Mouse (Mus musculus): ENCODE measurements around the gene Nsg1. TPM values are rescaled to one million over a fixed set of nuclear protein-coding genes. Genes with fewer than 3 reads are reported as not detected.

Gene Nsg1
- polyA plus RNA-seq, 1 experiment from 2014 or later: 1.6 TPM

DNA sequence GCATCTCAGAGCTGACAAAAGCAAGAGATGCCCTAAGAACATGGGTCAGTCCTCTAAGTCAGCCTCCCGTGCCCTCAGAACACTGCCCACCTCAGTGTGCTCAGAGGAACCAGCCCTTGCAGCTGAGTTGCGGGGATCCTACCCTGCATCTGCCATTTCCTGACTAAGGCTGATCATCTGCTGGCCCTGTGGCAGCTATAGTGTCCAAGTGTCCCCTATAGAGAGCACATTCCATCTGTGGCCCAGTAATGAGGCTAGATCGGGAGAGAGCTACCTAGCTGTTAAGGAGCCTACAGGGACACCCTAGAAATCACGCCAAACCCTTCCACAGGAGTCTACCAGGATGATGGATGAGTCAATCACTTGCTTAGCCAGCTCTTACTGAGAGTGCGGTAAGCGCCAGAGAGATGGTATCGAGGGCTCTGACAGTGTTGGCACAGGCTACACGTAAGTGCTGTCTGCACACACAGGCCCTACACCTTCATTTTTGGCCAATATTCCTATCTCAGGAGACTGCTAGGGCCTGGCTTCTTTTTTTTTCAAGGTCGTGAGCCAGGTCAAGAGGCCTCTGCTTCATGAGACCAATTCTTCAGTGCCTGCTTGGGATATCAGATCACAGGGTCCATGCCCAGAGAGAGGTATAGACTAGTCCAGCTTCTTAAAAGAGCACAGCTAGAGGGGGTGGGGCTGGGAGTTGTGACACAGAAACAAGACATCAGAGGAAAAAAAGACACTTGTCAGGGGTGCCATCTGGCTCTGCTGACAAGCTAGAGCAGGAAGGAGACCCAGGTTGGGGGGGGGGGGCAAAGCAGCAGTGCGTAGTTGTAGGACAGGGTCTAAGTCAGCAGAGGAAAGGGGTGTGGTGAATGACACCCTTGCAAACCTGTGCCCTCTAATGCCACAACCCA is 7.3 kb downstream of the Nsg1 start:
- H3K9me3 ChIP-seq (replicated peaks; ENCODE audit: control insufficient read depth, low read length): no peaks in the 10 kb centered on the region
- H3K4me2 ChIP-seq (ENCODE audit: low read depth, low read length): no peak overlapping the region
- ATAC-seq (ENCODE audit: low read depth): no peak
- WGBS (ENCODE audit: insufficient replicate concordance): 66% methylated on average over 10 of the region's 10 CpGs
- H3K27ac ChIP-seq (ENCODE audit: low read length): no peak overlapping the region
- H3K4me3 ChIP-seq (ENCODE audit: low read depth, low read length): no peak overlapping the region
- no peaks in the 10 kb centered on the region for H3K4me1 ChIP-seq (ENCODE audit: control insufficient read depth, low read depth, low read length)
- peaks cover 4% of the 10 kb centered on the region for H3K27me3 ChIP-seq (ENCODE audit: control insufficient read depth, insufficient read depth, low read depth, low read length)
- H3K9ac ChIP-seq (ENCODE audit: low read depth, low read length): no peak overlapping the region
- H3K36me3 ChIP-seq (ENCODE audit: control insufficient read depth, insufficient read depth): no peaks in the 10 kb centered on the region

DNA sequence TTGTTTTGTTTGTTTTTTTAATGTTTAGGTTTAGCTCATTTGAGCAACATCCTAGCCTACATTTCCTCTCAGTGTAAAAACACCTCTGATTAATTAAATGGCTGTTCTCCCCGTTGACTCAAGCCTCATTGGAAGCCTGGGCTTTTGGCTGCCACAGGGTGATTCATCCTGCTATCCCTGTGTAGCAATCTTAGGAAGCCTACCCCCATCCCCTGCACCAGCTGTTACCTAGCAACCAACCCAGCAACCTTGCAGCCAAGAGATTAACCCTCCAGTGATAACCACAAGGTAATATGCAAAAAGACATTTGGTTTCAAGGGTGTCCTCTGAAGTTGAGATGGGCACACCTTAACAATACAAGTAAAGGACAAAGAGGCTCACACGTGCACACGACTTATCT is 8.4 kb downstream of the Nsg1 start:
- Histone ChIP-seq H3K4me3 (ENCODE audit: low read depth, low read length) (no peak overlapping the region), H3K36me3 (ENCODE audit: control insufficient read depth, insufficient read depth) (no peaks in the 10 kb centered on the region), H3K27me3 (ENCODE audit: control insufficient read depth, insufficient read depth, low read depth, low read length) (no peaks in the 10 kb centered on the region), H3K4me1 (ENCODE audit: control insufficient read depth, low read depth, low read length) (no peaks in the 10 kb centered on the region), H3K4me2 (ENCODE audit: low read depth, low read length) (no peak overlapping the region), H3K9me3 (replicated peaks; ENCODE audit: control insufficient read depth, low read length) (no peaks in the 10 kb centered on the region), H3K27ac (ENCODE audit: low read length) (no peak overlapping the region), H3K9ac (ENCODE audit: low read depth, low read length) (no peak overlapping the region)
- no peak for ATAC-seq (ENCODE audit: low read depth)
- WGBS (ENCODE audit: insufficient replicate concordance): 41% methylated on average over 3 of the region's 3 CpGs

DNA sequence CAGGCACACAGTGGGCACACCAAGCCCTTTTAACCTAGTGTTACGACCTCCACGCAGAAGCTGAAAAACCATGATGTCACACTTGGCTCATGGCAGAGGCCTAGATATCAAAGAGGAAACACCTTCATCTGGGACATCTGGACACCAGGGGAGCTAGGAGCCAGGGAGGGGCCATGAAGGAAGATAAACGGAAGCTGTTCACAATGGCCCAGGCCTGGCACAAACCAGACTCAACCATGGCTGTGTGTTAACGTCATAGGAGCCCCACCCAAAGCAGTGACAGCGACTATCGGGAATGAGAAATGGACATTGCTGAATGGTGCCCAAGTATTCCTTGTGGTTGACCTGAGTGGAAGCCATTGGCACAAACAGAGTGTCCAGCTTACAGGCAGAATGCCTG is 13.2 kb downstream of the Nsg1 start:
- H3K4me3 ChIP-seq (ENCODE audit: low read depth, low read length): no peak overlapping the region
- H3K36me3 ChIP-seq (ENCODE audit: control insufficient read depth, insufficient read depth): no peaks in the 10 kb centered on the region
- H3K9me3 ChIP-seq (replicated peaks; ENCODE audit: control insufficient read depth, low read length): no peaks in the 10 kb centered on the region
- H3K9ac ChIP-seq (ENCODE audit: low read depth, low read length): no peak overlapping the region
- H3K27me3 ChIP-seq (ENCODE audit: control insufficient read depth, insufficient read depth, low read depth, low read length): no peaks in the 10 kb centered on the region
- H3K4me2 ChIP-seq (ENCODE audit: low read depth, low read length): no peak overlapping the region
- H3K27ac ChIP-seq (ENCODE audit: low read length): no peak overlapping the region
- WGBS (ENCODE audit: insufficient replicate concordance): 69% methylated on average over 6 of the region's 6 CpGs
- ATAC-seq (ENCODE audit: low read depth): no peak
- H3K4me1 ChIP-seq (ENCODE audit: control insufficient read depth, low read depth, low read length): no peaks in the 10 kb centered on the region

DNA sequence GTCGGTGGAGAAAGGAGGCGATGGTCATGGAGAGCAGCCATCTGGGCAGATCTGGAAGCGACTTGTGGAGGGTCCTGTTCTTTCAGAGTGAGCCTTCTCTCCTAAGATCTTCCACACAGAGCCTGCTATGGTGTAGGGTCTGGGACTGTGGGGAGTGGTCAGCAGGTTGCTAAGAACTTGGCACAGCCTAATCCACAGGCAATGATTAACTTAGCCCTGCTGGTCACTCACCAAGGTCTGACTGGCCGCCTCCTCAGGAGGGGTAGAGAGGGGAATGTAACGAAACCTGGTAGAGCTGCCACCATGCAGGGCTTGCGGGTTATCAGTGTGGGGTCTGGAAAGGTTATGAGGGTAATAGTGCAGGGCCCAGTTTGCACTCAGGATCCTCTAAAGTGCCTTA is 18.8 kb downstream of the Nsg1 start:
- 68% methylated on average over 6 of the region's 6 CpGs for WGBS (ENCODE audit: insufficient replicate concordance)
- no peaks in the 10 kb centered on the region for H3K27me3 ChIP-seq (ENCODE audit: control insufficient read depth, insufficient read depth, low read depth, low read length)
- H3K4me3 ChIP-seq (ENCODE audit: low read depth, low read length): no peak overlapping the region
- H3K9ac ChIP-seq (ENCODE audit: low read depth, low read length): no peak overlapping the region
- H3K9me3 ChIP-seq (replicated peaks; ENCODE audit: control insufficient read depth, low read length): no peaks in the 10 kb centered on the region
- H3K27ac ChIP-seq (ENCODE audit: low read length): no peak overlapping the region
- no peak for ATAC-seq (ENCODE audit: low read depth)
- no peaks in the 10 kb centered on the region for H3K36me3 ChIP-seq (ENCODE audit: control insufficient read depth, insufficient read depth)
- H3K4me2 ChIP-seq (ENCODE audit: low read depth, low read length): no peak overlapping the region
- H3K4me1 ChIP-seq (ENCODE audit: control insufficient read depth, low read depth, low read length): no peaks in the 10 kb centered on the region; the same call in 1 of the 2 replicates

DNA sequence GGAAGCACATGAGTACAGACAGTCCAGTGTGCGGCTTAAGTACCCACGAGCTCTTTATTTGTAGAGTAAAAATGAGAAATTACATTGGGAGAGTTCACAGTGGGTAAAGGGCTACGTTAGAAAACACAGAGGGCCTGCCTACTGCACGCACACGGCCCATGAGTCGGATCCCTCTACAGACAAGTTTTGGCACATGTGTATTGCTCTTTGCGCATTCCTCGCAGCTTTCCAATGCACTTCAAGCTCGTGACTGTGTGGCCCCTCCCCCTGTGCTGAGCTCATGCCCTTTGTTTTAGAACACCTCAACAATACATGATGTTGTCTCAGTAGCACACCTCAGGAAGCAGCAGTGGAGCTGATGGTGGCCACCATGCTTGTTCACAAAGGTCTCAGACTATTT is 22.5 kb downstream of the Nsg1 start:
- no peaks in the 10 kb centered on the region for H3K36me3 ChIP-seq (ENCODE audit: control insufficient read depth, insufficient read depth)
- no peak for ATAC-seq (ENCODE audit: low read depth)
- no peak overlapping the region for H3K9ac ChIP-seq (ENCODE audit: low read depth, low read length)
- no peak overlapping the region for H3K4me3 ChIP-seq (ENCODE audit: low read depth, low read length)
- H3K27ac ChIP-seq (ENCODE audit: low read length): no peak overlapping the region
- H3K27me3 ChIP-seq (ENCODE audit: control insufficient read depth, insufficient read depth, low read depth, low read length): no peaks in the 10 kb centered on the region
- 81% methylated on average over 9 of the region's 9 CpGs for WGBS (ENCODE audit: insufficient replicate concordance)
- no peak overlapping the region for H3K4me2 ChIP-seq (ENCODE audit: low read depth, low read length)
- H3K9me3 ChIP-seq (replicated peaks; ENCODE audit: control insufficient read depth, low read length): no peaks in the 10 kb centered on the region
- H3K4me1 ChIP-seq (ENCODE audit: control insufficient read depth, low read depth, low read length): no peaks in the 10 kb centered on the region; the same call in 1 of the 2 replicates

DNA sequence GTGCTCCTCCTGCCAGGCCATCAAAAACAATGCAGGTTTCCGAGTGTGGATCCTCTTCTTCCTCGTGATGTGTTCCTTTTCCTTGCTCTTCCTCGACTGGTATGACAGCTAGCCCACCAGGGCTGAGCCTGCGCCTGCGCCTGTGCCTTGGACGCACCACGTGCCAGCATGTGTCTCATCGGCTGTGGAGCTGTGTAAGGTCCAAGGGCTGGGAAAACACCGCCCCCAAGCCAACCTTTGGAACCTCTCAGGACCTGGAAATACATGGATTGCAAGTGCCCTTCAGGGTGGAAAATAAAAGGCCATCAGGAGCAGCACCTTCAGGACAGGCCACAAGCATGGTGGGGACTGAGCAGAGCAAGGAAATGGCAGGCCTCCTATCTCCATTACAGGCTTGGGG is 23.5 kb downstream of the Nsg1 start:
- H3K9me3 ChIP-seq (replicated peaks; ENCODE audit: control insufficient read depth, low read length): no peaks in the 10 kb centered on the region
- peak; percentile 60; the same call in 1 of the 2 replicates for ATAC-seq (ENCODE audit: low read depth)
- H3K4me1 ChIP-seq (ENCODE audit: control insufficient read depth, low read depth, low read length): no peaks in the 10 kb centered on the region; the same call in 1 of the 2 replicates
- H3K4me3 ChIP-seq (ENCODE audit: low read depth, low read length): no peak overlapping the region
- H3K9ac ChIP-seq (ENCODE audit: low read depth, low read length): no peak overlapping the region
- 69% methylated on average over 9 of the region's 9 CpGs for WGBS (ENCODE audit: insufficient replicate concordance)
- no peak overlapping the region for H3K4me2 ChIP-seq (ENCODE audit: low read depth, low read length)
- H3K36me3 ChIP-seq (ENCODE audit: control insufficient read depth, insufficient read depth): no peaks in the 10 kb centered on the region
- H3K27me3 ChIP-seq (ENCODE audit: control insufficient read depth, insufficient read depth, low read depth, low read length): no peaks in the 10 kb centered on the region
- H3K27ac ChIP-seq (ENCODE audit: low read length): no peak overlapping the region

DNA sequence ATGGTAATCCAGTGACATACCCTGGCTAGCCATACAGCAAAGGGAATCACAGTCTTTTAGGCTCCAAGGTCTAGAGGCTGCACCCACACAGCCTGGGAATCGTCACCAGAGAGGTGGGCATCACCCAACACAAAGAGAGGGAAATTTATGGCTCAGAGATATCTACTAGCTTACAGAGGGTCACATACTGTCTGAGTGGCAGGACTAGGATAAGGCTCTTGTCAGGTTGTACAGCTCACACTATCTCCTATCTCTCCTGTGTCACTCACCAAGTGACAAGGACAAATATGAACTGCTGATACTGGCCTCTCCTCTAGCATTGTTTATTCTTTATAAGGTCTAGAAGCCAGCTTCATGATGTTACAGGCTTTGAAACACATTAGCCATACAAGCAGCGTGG is 30.4 kb downstream of the Nsg1 start:
- Histone ChIP-seq H3K27me3 (ENCODE audit: control insufficient read depth, insufficient read depth, low read depth, low read length) (no peaks in the 10 kb centered on the region), H3K9me3 (replicated peaks; ENCODE audit: control insufficient read depth, low read length) (no peaks in the 10 kb centered on the region), H3K27ac (ENCODE audit: low read length) (no peak overlapping the region), H3K4me3 (ENCODE audit: low read depth, low read length) (no peak overlapping the region), H3K9ac (ENCODE audit: low read depth, low read length) (no peak overlapping the region), H3K36me3 (ENCODE audit: control insufficient read depth, insufficient read depth) (no peaks in the 10 kb centered on the region), H3K4me2 (ENCODE audit: low read depth, low read length) (no peak overlapping the region), H3K4me1 (ENCODE audit: control insufficient read depth, low read depth, low read length) (no peaks in the 10 kb centered on the region)
- peak; percentile 47 for ATAC-seq (ENCODE audit: low read depth)
- 66% methylated on average over 2 of the region's 2 CpGs for WGBS (ENCODE audit: insufficient replicate concordance)

DNA sequence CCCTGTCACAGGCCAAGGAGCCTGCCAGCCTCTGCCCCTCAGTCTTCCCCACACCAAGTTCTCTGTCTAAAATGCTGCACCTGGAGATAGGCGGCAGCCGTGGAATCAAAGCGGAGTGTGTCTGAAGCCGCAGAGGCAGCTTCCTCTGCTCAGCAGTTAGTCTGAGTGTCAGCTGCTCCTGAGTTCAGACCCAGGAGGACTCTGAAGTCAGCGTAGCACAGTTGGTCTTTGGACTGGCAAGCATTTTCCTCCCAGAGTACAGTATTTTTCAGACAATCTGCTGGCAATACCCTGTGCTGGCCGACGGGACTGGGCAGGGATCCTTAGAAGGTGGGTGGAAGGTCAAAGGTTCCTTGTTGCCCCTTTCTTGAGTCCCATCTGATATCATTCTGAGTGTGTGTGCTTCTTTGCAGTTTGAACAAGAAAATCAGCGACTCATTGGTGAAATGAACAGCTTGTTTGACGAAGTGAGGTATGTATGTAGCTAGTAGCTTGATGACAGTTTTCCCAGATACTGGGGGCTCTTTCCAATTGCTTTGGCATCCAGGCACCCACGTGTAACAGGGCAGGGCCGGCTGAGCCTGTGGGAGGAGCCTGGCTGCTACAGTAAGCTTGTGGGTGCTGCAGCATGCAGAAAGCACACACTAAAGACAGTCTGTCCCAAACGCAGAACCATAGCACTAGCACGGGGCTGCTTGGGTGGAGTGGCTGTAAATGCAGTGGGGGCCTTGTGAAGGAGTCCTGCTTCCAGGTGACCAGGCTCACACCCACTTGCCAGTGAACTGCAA is 33.0 kb downstream of the Nsg1 start:
- Histone ChIP-seq H3K9me3 (replicated peaks; ENCODE audit: control insufficient read depth, low read length) (no peaks in the 10 kb centered on the region), H3K9ac (ENCODE audit: low read depth, low read length) (no peak overlapping the region), H3K27me3 (ENCODE audit: control insufficient read depth, insufficient read depth, low read depth, low read length) (no peaks in the 10 kb centered on the region), H3K4me1 (ENCODE audit: control insufficient read depth, low read depth, low read length) (no peaks in the 10 kb centered on the region), H3K27ac (ENCODE audit: low read length) (no peak overlapping the region), H3K4me3 (ENCODE audit: low read depth, low read length) (no peak overlapping the region), H3K36me3 (ENCODE audit: control insufficient read depth, insufficient read depth) (no peaks in the 10 kb centered on the region), H3K4me2 (ENCODE audit: low read depth, low read length) (no peak overlapping the region)
- WGBS (ENCODE audit: insufficient replicate concordance): 72% methylated on average over 13 of the region's 13 CpGs
- no peak for ATAC-seq (ENCODE audit: low read depth)

DNA sequence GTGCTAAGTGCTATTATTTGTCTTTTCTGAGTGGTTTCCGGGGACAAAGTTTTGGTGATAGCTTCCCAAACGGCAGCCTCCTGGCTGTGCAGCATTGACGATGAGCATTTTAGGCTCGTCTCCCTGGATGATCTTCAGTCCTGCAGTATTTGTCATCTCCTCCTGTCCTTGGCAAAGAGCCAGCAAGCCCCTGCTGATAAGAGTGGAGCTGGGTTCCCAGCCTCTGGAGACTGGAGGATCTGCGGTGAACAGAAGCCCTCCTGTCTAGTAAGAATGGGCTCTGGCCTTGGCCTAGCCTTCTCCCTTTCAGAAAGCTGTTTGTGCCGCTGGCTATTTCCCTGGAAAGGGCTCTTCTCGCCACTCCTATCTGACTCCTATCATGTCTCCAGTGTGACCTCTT is 38.0 kb downstream of the Nsg1 start:
- Histone ChIP-seq H3K4me1 (ENCODE audit: control insufficient read depth, low read depth, low read length) (no peaks in the 10 kb centered on the region), H3K36me3 (ENCODE audit: control insufficient read depth, insufficient read depth) (no peaks in the 10 kb centered on the region), H3K27ac (ENCODE audit: low read length) (no peak overlapping the region), H3K4me2 (ENCODE audit: low read depth, low read length) (no peak overlapping the region), H3K27me3 (ENCODE audit: control insufficient read depth, insufficient read depth, low read depth, low read length) (no peaks in the 10 kb centered on the region), H3K4me3 (ENCODE audit: low read depth, low read length) (no peak overlapping the region), H3K9me3 (replicated peaks; ENCODE audit: control insufficient read depth, low read length) (no peaks in the 10 kb centered on the region), H3K9ac (ENCODE audit: low read depth, low read length) (no peak overlapping the region)
- 66% methylated on average over 7 of the region's 7 CpGs for WGBS (ENCODE audit: insufficient replicate concordance)
- ATAC-seq (ENCODE audit: low read depth): no peak
